Mouse (Mus musculus) lung, postnatal 36 days (tissue): ENCODE data around the gene Btc.

ENCODE experiments used
- DNase-seq: peaks from one replicate; pipeline ENCODE4 v3.0.0; 2022; ENCODE audit warnings: mixed read lengths

Btc gene

GRCm38 (mm10) chr5:91402339-91403211 lies at the start of gene Btc:
Gene Btc (minus strand): TSS chr5:91402994.
- DNase-seq: peak; percentile 71

- DNase-seq: peak; percentile 8
These were observed 42.3 kb upstream of the Btc start for GRCm38 (mm10) chr5:91444981-91445517.

DNA sequence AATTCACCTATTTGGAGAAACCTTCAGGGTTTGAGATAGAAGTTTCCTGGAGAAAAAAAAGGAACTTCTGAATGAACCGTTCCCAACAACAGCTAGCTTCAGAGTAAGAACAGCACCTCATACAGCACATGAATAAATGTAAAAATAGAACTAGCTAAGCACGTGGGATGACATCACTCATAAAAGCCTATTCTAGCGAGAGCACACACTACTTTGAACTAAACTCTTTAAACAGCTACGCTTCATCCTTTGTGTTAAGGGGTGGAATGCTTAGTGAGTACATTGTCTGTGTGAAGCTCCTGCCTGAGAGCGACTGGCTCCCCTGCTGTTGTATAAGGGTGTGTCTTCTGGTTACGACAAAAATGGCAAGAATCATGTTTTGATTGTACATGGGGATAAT lies 33.8 kb upstream of the Btc start:
- DNase-seq: no peak

GRCm38 (mm10) chr5:91434723-91435658 lies 32.2 kb upstream of the Btc start:
- no peak for DNase-seq

DNA sequence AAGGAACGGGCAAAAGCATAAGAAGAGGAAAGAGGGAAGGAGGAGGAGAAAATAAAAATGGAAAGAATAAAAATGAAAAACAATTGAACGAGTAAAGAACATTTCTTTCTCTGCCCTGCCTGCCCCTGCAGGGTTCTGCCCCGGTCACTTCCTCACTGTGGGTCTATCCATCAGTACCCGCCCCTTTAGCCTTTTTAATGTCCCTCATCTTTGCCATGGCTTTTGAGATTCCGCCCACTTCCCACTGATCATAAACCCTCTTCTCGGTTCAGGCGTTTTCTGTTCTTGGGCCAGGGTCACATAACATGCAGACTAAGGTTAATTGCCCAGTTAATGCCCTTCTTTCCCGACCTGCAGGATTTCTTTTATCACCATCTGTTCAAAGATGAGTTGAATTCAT lies 25.8 kb upstream of the Btc start:
- no peak for DNase-seq

DNA sequence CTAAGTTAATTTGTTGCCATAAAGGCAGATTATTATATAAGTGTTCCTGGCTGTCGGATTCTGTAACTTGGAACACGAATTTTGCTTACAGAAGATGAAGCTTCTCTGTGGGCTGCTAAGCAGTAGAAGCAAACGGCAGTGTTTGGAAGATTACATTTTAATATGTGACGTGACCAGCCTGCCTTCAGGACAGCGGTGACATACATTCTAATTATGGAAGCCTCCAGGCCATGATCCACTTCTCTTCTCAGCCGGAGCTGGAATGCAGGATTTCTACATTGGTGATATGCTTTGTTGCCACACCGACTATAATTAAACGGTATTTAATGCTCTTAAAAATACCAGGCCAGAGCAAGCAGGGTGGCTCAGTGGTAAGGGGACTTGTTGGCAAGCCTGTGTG lies 11.0 kb upstream of the Btc start:
- no peak for DNase-seq

- no peak for DNase-seq
These were observed 1.5 kb upstream of the Btc start for GRCm38 (mm10) chr5:91404263-91404662.

GRCm38 (mm10) chr5:91403281-91403680 lies 487 bp upstream of the Btc start:
- DNase-seq: no peak

- DNase-seq: no peak
These were observed 2.2 kb downstream of the Btc start for GRCm38 (mm10) chr5:91400493-91401096.

DNA sequence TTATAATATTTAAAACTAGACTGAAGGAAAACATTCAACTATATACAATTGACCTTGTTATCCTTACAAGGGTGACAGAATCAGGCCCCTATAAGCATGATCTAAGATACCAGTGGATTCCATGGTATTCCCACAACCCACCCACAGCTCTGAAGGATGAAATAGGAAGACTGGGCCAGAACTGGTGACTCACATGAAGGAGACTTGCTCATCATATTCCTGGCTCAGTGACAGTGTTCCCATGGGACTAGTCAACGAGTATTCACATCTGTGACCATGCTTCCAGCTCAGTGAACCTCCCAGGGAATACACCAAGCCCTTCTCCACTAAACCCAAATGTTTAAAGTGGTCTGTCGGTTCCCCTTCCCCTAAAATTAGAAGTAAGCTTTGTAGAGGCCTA lies 27.3 kb downstream of the Btc start:
- no peak for DNase-seq

- no peak for DNase-seq
These were observed 34.7 kb downstream of the Btc start for GRCm38 (mm10) chr5:91368061-91368565.

DNA sequence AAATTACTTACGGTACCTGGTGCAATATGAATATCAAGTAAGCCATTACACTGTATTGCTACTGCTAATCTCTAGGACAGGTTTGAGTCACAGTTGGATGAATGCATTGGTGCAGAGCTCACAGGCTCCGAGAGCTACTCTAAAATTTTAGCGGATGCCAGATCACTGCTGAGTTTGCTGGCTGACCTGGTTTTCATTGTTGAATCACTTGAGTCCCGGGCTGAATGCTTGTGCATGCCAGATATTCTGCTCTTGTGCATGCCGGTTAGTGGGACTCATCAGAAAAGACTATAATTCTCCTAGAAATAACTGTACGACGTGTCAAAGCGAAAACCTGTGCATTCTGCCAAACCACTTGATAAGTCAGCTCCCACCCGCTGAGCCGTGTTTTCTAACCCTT lies 35.9 kb downstream of the Btc start:
- DNase-seq: no peak

GRCm38 (mm10) chr5:91363274-91363991 lies 39.4 kb downstream of the Btc start:
- DNase-seq: no peak

DNA sequence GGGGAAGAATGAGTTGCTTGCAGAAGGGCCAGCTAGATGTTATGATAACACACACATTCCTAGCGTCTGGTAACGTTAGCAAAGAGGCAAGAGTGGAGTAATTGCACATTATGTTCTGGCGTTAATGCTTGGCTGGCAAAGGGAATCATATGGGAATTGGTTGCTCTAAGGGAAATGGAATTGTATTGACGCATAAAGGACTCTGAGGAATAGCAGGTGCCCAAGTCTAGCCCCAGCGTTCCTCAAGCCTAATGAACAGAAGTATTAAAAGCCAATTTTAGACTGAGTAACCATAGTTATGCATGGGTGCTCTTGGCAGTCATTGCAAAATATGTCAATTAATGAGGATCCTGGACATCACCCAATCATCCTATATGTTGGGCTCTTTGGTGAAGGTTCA lies 50.1 kb downstream of the Btc start:
- no peak for DNase-seq

- no peak for DNase-seq
These were observed 57.1 kb downstream of the Btc start for GRCm38 (mm10) chr5:91345681-91346080.

GRCm38 (mm10) chr5:91345064-91345463 lies 57.7 kb downstream of the Btc start:
- no peak for DNase-seq

- no peak for DNase-seq
These were observed 60.6 kb downstream of the Btc start for GRCm38 (mm10) chr5:91341981-91342760.

DNA sequence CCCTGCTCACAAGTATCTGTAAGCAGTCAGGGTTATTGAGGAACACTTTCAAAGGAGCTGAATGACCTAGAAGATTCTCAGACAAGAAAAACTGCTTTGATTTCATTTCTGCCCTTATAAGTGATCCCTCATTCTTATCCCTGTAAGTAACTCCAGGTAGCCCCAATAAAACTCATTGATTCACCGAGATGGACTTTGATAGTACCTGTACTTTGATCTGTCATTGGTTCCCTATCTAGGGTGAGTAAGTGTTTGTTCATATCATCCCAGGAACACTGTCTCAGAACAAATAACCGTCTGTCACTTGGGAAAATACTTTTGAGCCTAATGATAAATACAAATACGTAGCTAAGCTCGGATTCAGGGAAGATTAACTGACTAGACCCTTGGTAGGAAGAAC lies 68.6 kb downstream of the Btc start:
- no peak for DNase-seq

DNA sequence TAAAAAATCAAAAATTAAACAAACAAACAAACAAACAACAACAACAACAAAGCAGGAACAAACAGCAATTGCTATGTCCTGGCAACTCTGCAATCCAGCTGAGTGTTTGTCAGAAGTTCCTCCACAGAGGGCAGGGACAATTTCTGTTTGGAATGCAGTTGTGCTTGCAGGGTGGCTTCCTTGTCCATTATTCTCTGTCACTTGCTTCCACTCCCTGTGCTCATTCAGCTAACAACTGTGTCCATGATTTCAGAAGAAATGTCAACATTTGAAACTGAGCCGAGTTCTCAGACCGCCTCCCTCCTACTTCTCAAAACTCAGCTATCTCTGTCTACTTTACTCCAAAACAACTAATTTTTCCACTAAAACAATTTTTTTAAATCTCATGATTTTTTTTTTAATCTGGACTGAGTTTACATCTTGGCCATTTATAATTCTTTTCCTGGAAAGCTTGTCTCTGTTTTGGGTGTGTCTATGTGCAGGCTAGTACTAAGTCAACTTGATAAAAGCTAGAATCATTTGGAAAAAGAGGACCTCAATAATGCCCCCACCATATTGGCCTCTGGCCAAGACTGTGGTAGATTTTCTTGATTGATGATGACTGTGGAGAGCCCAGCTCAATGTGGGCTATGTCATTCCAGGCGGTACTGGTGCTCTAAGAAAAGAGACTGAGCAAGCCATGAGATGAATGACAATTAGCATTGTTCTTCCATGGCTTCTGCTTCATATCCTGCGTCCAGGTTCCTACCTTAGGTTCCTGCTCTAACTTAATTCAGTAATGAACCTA lies 70.5 kb downstream of the Btc start:
- DNase-seq: no peak

DNA sequence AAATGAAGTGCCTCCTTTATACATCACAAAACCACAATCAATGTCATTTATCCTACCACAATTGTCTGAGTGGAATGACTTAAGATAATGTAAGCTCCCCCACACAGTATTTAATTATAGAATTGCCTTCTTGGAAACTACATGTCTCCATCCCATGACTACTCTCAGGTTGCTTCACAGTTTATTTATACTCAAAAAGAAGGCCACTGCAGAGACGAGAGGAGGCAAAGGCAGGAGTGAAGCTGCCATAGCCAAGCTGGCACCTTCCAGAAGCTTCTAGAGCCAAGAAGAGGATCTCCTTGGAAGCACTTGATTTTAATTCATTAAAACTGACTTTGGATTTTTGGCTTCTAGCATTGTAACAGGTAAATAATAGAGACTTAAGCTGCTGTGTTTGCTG lies 81.0 kb downstream of the Btc start:
- no peak for DNase-seq

DNA sequence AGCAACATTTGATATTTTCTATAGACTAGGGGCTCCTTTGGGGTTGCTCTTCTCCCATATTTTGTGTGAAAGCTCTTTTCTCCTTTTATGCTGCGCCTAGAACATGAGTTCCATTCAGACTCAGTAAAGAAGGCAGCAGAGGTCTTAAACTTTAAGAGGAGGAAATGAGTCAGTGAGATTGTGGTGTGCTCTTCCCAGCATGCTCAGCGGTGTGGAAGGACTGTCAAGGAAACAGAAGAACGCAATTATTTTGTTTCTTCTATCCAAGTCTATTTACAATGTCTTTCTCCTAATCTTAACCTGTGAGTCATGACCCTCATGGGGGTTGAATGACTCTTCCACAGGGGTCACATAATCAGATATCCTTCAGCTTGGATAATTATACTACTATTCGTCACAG lies 82.4 kb downstream of the Btc start:
- no peak for DNase-seq
